Mouse (Mus musculus): ENCODE results near the gene Gm17364. TPM values are rescaled to one million over a fixed set of nuclear protein-coding genes. Genes with fewer than 3 reads are reported as not detected.
"Not testable (repeated sequence)": the region's sequence is repeated elsewhere in the genome, so short reads cannot be mapped to it uniquely, and the experiment has no call there.

The Gm17364 gene
- polyA plus RNA-seq, 1 experiment from 2014 or later, result not detected

GRCm38 (mm10) chr13:41257851-41258250, 15.9 kb downstream of the Gm17364 start:
- Histone ChIP-seq H3K27me3 (replicated peaks; ENCODE audit: control insufficient read depth, insufficient read depth, low read length) (no peaks in the 10 kb centered on the region), H3K27ac (ENCODE audit: low read depth, low read length) (no peak overlapping the region), H3K4me3 (ENCODE audit: low read length) (no peak overlapping the region), H3K4me1 (ENCODE audit: control insufficient read depth, insufficient read depth, low read depth, low read length) (no peaks in the 10 kb centered on the region), H3K9ac (ENCODE audit: low read depth, low read length) (no peak overlapping the region), H3K9me3 (ENCODE audit: control insufficient read depth, low read length) (no peaks in the 10 kb centered on the region), H3K4me2 (ENCODE audit: low read length) (no peak overlapping the region), H3K36me3 (ENCODE audit: control insufficient read depth, insufficient read depth, low read length) (no peaks in the 10 kb centered on the region)
- ATAC-seq, result no peak
- WGBS, result 86% methylated on average over 4 of the region's 4 CpGs

GRCm38 (mm10) chr13:41256962-41257361, 16.8 kb downstream of the Gm17364 start:
- Histone ChIP-seq H3K4me3 (ENCODE audit: low read length) (no peak overlapping the region), H3K9me3 (ENCODE audit: control insufficient read depth, low read length) (no peaks in the 10 kb centered on the region), H3K27me3 (replicated peaks; ENCODE audit: control insufficient read depth, insufficient read depth, low read length) (no peaks in the 10 kb centered on the region), H3K4me2 (ENCODE audit: low read length) (no peak overlapping the region), H3K4me1 (ENCODE audit: control insufficient read depth, insufficient read depth, low read depth, low read length) (no peaks in the 10 kb centered on the region; the same call in 1 of the 2 replicates), H3K36me3 (ENCODE audit: control insufficient read depth, insufficient read depth, low read length) (no peaks in the 10 kb centered on the region), H3K9ac (ENCODE audit: low read depth, low read length) (no peak overlapping the region), H3K27ac (ENCODE audit: low read depth, low read length) (no peak overlapping the region)
- no peak for ATAC-seq
- over 99% methylated on average over 3 of the region's 3 CpGs for WGBS

GRCm38 (mm10) chr13:41256126-41256525, 17.7 kb downstream of the Gm17364 start:
- no peaks in the 10 kb centered on the region for H3K9me3 ChIP-seq (ENCODE audit: control insufficient read depth, low read length)
- no peak overlapping the region for H3K27ac ChIP-seq (ENCODE audit: low read depth, low read length)
- H3K27me3 ChIP-seq (replicated peaks; ENCODE audit: control insufficient read depth, insufficient read depth, low read length), result no peaks in the 10 kb centered on the region
- no peaks in the 10 kb centered on the region for H3K36me3 ChIP-seq (ENCODE audit: control insufficient read depth, insufficient read depth, low read length)
- H3K4me3 ChIP-seq (ENCODE audit: low read length), result no peak overlapping the region
- H3K4me1 ChIP-seq (ENCODE audit: control insufficient read depth, insufficient read depth, low read depth, low read length), result peaks cover 2% of the 10 kb centered on the region
- no peak overlapping the region for H3K9ac ChIP-seq (ENCODE audit: low read depth, low read length)
- WGBS, result 85% methylated on average over 5 of the region's 5 CpGs
- ATAC-seq, result no peak
- no peak overlapping the region for H3K4me2 ChIP-seq (ENCODE audit: low read length)

GRCm38 (mm10) chr13:41252736-41253135, 21.0 kb downstream of the Gm17364 start:
- no peak overlapping the region for H3K9ac ChIP-seq (ENCODE audit: low read depth, low read length)
- H3K4me2 ChIP-seq (ENCODE audit: low read length), result no peak overlapping the region
- H3K27ac ChIP-seq (ENCODE audit: low read depth, low read length), result no peak overlapping the region
- no peaks in the 10 kb centered on the region for H3K36me3 ChIP-seq (ENCODE audit: control insufficient read depth, insufficient read depth, low read length)
- H3K27me3 ChIP-seq (replicated peaks; ENCODE audit: control insufficient read depth, insufficient read depth, low read length), result no peaks in the 10 kb centered on the region
- no peaks in the 10 kb centered on the region for H3K9me3 ChIP-seq (ENCODE audit: control insufficient read depth, low read length)
- no peak for ATAC-seq
- H3K4me3 ChIP-seq (ENCODE audit: low read length), result no peak overlapping the region
- 90% methylated on average over 7 of the region's 7 CpGs for WGBS
- peaks cover 7% of the 10 kb centered on the region for H3K4me1 ChIP-seq (ENCODE audit: control insufficient read depth, insufficient read depth, low read depth, low read length)

GRCm38 (mm10) chr13:41252141-41252540, 21.6 kb downstream of the Gm17364 start:
- Histone ChIP-seq H3K36me3 (ENCODE audit: control insufficient read depth, insufficient read depth, low read length) (no peaks in the 10 kb centered on the region), H3K4me2 (ENCODE audit: low read length) (no peak overlapping the region; the same call in 1 of the 2 replicates), H3K4me3 (ENCODE audit: low read length) (no peak overlapping the region), H3K27me3 (replicated peaks; ENCODE audit: control insufficient read depth, insufficient read depth, low read length) (no peaks in the 10 kb centered on the region), H3K9ac (ENCODE audit: low read depth, low read length) (no peak overlapping the region), H3K27ac (ENCODE audit: low read depth, low read length) (no peak overlapping the region), H3K9me3 (ENCODE audit: control insufficient read depth, low read length) (no peaks in the 10 kb centered on the region), H3K4me1 (ENCODE audit: control insufficient read depth, insufficient read depth, low read depth, low read length) (peaks cover 7% of the 10 kb centered on the region)
- WGBS, result 86% methylated on average over 6 of the region's 6 CpGs
- no peak for ATAC-seq

- Histone ChIP-seq H3K4me2 (ENCODE audit: low read length) (no peak overlapping the region), H3K9ac (ENCODE audit: low read depth, low read length) (no peak overlapping the region), H3K4me3 (ENCODE audit: low read length) (no peak overlapping the region), H3K27ac (ENCODE audit: low read depth, low read length) (no peak overlapping the region), H3K36me3 (ENCODE audit: control insufficient read depth, insufficient read depth, low read length) (no peaks in the 10 kb centered on the region), H3K4me1 (ENCODE audit: control insufficient read depth, insufficient read depth, low read depth, low read length) (peaks cover 7% of the 10 kb centered on the region), H3K9me3 (ENCODE audit: control insufficient read depth, low read length) (no peaks in the 10 kb centered on the region), H3K27me3 (replicated peaks; ENCODE audit: control insufficient read depth, insufficient read depth, low read length) (no peaks in the 10 kb centered on the region)
- ATAC-seq, result no peak
- WGBS, result 80% methylated on average over 5 of the region's 5 CpGs
Observed at GRCm38 (mm10) chr13:41251667-41252066, 22.1 kb downstream of the Gm17364 start.

- 93% methylated on average over 5 of the region's 5 CpGs for WGBS
- not testable (repeated sequence) for H3K9me3 ChIP-seq (ENCODE audit: control insufficient read depth, low read length); H3K36me3 ChIP-seq (ENCODE audit: control insufficient read depth, insufficient read depth, low read length); H3K4me1 ChIP-seq (ENCODE audit: control insufficient read depth, insufficient read depth, low read depth, low read length); H3K27me3 ChIP-seq (replicated peaks; ENCODE audit: control insufficient read depth, insufficient read depth, low read length); H3K9ac ChIP-seq (ENCODE audit: low read depth, low read length); ATAC-seq; H3K27ac ChIP-seq (ENCODE audit: low read depth, low read length); H3K4me3 ChIP-seq (ENCODE audit: low read length)
- H3K4me2 ChIP-seq (ENCODE audit: low read length), result peak overlapping the region; percentile 68
Observed at GRCm38 (mm10) chr13:41251232-41251631, 22.5 kb downstream of the Gm17364 start.

GRCm38 (mm10) chr13:41250318-41250981, 23.3 kb downstream of the Gm17364 start:
- H3K9me3 ChIP-seq (ENCODE audit: control insufficient read depth, low read length), result no peaks in the 10 kb centered on the region
- no peaks in the 10 kb centered on the region for H3K27me3 ChIP-seq (replicated peaks; ENCODE audit: control insufficient read depth, insufficient read depth, low read length)
- H3K27ac ChIP-seq (ENCODE audit: low read depth, low read length), result peak overlapping the region; percentile 92
- H3K4me1 ChIP-seq (ENCODE audit: control insufficient read depth, insufficient read depth, low read depth, low read length), result peaks cover 7% of the 10 kb centered on the region
- no peaks in the 10 kb centered on the region for H3K36me3 ChIP-seq (ENCODE audit: control insufficient read depth, insufficient read depth, low read length)
- H3K9ac ChIP-seq (ENCODE audit: low read depth, low read length), result peak overlapping the region; percentile 93
- 2% methylated on average over 24 of the region's 27 CpGs for WGBS
- peak overlapping the region; percentile 87 for H3K4me3 ChIP-seq (ENCODE audit: low read length)
- H3K4me2 ChIP-seq (ENCODE audit: low read length), result peak overlapping the region; percentile 68
- ATAC-seq, result no peak; the same call in 1 of the 2 replicates

GRCm38 (mm10) chr13:41249538-41250317, 24.0 kb downstream of the Gm17364 start, which contains the start of gene Smim13:
Gene Smim13, plus strand, starts transcription at chr13:41249844.
- H3K9ac ChIP-seq (ENCODE audit: low read depth, low read length), result peak within 1 kb of the TSS; percentile 93
- peaks cover 7% of the 10 kb centered on the region for H3K4me1 ChIP-seq (ENCODE audit: control insufficient read depth, insufficient read depth, low read depth, low read length)
- no peaks in the 10 kb centered on the region for H3K27me3 ChIP-seq (replicated peaks; ENCODE audit: control insufficient read depth, insufficient read depth, low read length)
- peak within 1 kb of the TSS; percentile 87 for H3K4me3 ChIP-seq (ENCODE audit: low read length)
- peak within 1 kb of the TSS; percentile 92 for H3K27ac ChIP-seq (ENCODE audit: low read depth, low read length)
- WGBS, result under 1% methylated on average over 68 of the region's 78 CpGs
- H3K36me3 ChIP-seq (ENCODE audit: control insufficient read depth, insufficient read depth, low read length), result no peaks in the 10 kb centered on the region
- no peaks in the 10 kb centered on the region for H3K9me3 ChIP-seq (ENCODE audit: control insufficient read depth, low read length)
- peak within 1 kb of the TSS; percentile 68 for H3K4me2 ChIP-seq (ENCODE audit: low read length)
- ATAC-seq, result peak; percentile 99

Measured in hindbrain, embryonic 16.5 days (tissue).